ENCODE assay signal across 9 mouse cellular contexts in the genomic region with DNA sequence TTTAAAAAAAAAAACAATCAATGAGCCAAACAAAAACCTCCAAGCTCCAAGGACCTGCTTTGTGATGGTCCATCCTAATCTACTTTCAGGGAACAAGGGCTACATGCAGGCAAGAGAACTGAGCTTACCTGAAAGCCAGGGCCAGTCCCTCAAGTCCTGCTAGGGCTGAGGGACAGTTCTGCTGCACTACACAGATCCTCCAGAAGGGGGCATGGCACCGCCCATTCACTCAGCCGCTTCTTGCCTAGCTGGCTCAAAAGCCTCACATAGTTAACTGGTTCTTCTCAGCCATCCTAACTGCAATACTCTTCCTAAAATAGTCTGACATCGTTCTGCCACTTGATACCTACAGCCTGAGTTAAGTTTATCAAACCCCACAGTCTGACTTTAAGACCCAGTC. TPM values are rescaled to one million over a fixed set of nuclear protein-coding genes. Genes with fewer than 3 reads are reported as not detected.
DNase-seq lines count a peak whose midpoint lies in the region; ATAC-seq and TF ChIP-seq lines count a peak whose summit lies in the region.
"Had no signal": no experiment of that assay in that cellular context is flagged by ENCODE, and none has a peak within 500 bp of the region (broad histone marks: within the 10 kb centered on the region; RNA-seq: fewer than 3 reads in every experiment).

No protein-coding gene starts in this region.

- TF ChIP-seq POLR2A in embryonic fibroblast, embryonic 13.5 days (IDR thresholded peaks at IDR 0.05; ENCODE audit: low read depth, low read length): no peak

- TF ChIP-seq CTCF in E14TG2a.4 (conservative IDR thresholded peaks at IDR 0.05; ENCODE audit: low read length): peak; percentile 75
- peak; percentile 69 for TF ChIP-seq CTCF in embryonic fibroblast, embryonic 13.5 days (IDR thresholded peaks at IDR 0.05; ENCODE audit: borderline replicate concordance, insufficient read depth, low read length)

- no peaks in the 10 kb centered on the region for H3K9me3 ChIP-seq in E14TG2a.4 (ENCODE audit: low read length)
- H3K9me3 ChIP-seq: neural tube, embryonic 12.5 days had no signal

- ATAC-seq in monocyte, adult 5-6 weeks (replicated peaks; ENCODE audit: insufficient number of reproducible peaks, low FRiP score, low TSS enrichment, poor library complexity, severe bottlenecking): peak; percentile 57

- peaks cover 12% of the 10 kb centered on the region for H3K4me1 ChIP-seq in E14TG2a.4 (replicated peaks; ENCODE audit: low read depth, low read length)
- H3K4me1 ChIP-seq in embryonic fibroblast, embryonic 13.5 days (ENCODE audit: control insufficient read depth, insufficient read depth, low read length): no peaks in the 10 kb centered on the region
- H3K4me1 ChIP-seq: neural tube, embryonic 12.5 days had no signal

- H3K4me3 ChIP-seq in E14TG2a.4 (replicated peaks; ENCODE audit: low read length): no peak overlapping the region
- H3K4me3 ChIP-seq in embryonic fibroblast, embryonic 13.5 days (ENCODE audit: insufficient read depth, low read length): no peak overlapping the region
- H3K4me3 ChIP-seq: neural tube, embryonic 12.5 days had no signal

- no peaks in the 10 kb centered on the region for H3K27me3 ChIP-seq in E14TG2a.4 (ENCODE audit: insufficient read depth, low read length)
- H3K27me3 ChIP-seq: neural tube, embryonic 12.5 days had no signal

- peaks cover 75% of the 10 kb centered on the region for H3K36me3 ChIP-seq in E14TG2a.4 (ENCODE audit: insufficient read depth, low read length)

- DNase-seq in left cerebral cortex, adult 18-20 months (ENCODE audit: low spot score in 2 of 2): peak; percentile 56 to 66
- no peak for DNase-seq in left cerebral cortex, adult 11 months (ENCODE audit: low spot score)
- peak; percentile 80 for DNase-seq in adrenal gland, postnatal 14 days
- peak; percentile 67 for DNase-seq in kidney, postnatal 14 days
- no peak for DNase-seq in yolk sac, embryonic 10.5 days (ENCODE audit: low spot score)

- no peak overlapping the region for H3K27ac ChIP-seq in embryonic fibroblast, embryonic 13.5 days (ENCODE audit: insufficient read depth, low read length)
- H3K27ac ChIP-seq: neural tube, embryonic 12.5 days had no signal

RNA-seq across cellular contexts. Expression of gene Tmem222, which starts 29.7 kb away (rescaled TPM):
- 10 to 100 TPM; 88.3 to 97.2 TPM for total RNA-seq in left cerebral cortex, adult 18-20 months (2021)
- total RNA-seq in adrenal gland, postnatal 14 days (2021): 48.7 and 55.0 TPM in 2 replicates
- 37.8 and 47.7 TPM in 2 replicates for polyA plus RNA-seq in embryonic fibroblast, embryonic 13.5 days (2011; ENCODE audit: insufficient read length, low read depth, missing spikeins)
- total RNA-seq in monocyte, adult 5-6 weeks (2017): 13.8 to 25.7 TPM (median 19.1 TPM) in 3 replicates

RNA-seq across cellular contexts. Expression of gene Sytl1, which starts 44.4 kb away (rescaled TPM):
- 1 to 10 TPM; 6.7 to 7.3 TPM for total RNA-seq in left cerebral cortex, adult 18-20 months (2021)
- 5.3 and 6.2 TPM in 2 replicates for total RNA-seq in adrenal gland, postnatal 14 days (2021)
- 1.1 and 3.9 TPM in 2 replicates for polyA plus RNA-seq in embryonic fibroblast, embryonic 13.5 days (2011; ENCODE audit: insufficient read length, low read depth, missing spikeins)
- 1.4 to 7.1 TPM (median 4.4 TPM) in 3 replicates for total RNA-seq in monocyte, adult 5-6 weeks (2017)

RNA-seq across cellular contexts. Expression of gene Wdtc1, which starts 46.0 kb away (rescaled TPM):
- total RNA-seq in left cerebral cortex, adult 18-20 months (2021): 10 to 100 TPM; 61.2 to 68.1 TPM
- total RNA-seq in adrenal gland, postnatal 14 days (2021): 53.3 and 55.1 TPM in 2 replicates
- 21.2 and 21.7 TPM in 2 replicates for polyA plus RNA-seq in embryonic fibroblast, embryonic 13.5 days (2011; ENCODE audit: insufficient read length, low read depth, missing spikeins)
- 10.9 to 11.7 TPM (median 11.3 TPM) in 3 replicates for total RNA-seq in monocyte, adult 5-6 weeks (2017)

Comparison
In these comparisons a context has a peak if more than half of its experiments do, and no peak if none do; other contexts are left out.
1. DNase-seq: peak in left cerebral cortex, adult 18-20 months (2 of 2), adrenal gland, postnatal 14 days (single experiment) and kidney, postnatal 14 days (single experiment); none in left cerebral cortex, adult 11 months (single experiment) and yolk sac, embryonic 10.5 days (single experiment).